In genomic region chr16:53245365-53245764, GRCm38 (mm10) we compare ENCODE assay signal across 32 mouse cellular contexts.
DNase-seq lines count a peak whose midpoint lies in the region; ATAC-seq and TF ChIP-seq lines count a peak whose summit lies in the region.
"Had no signal": no experiment of that assay in that cellular context is flagged by ENCODE, and none has a peak within 500 bp of the region (broad histone marks: within the 10 kb centered on the region; RNA-seq: fewer than 3 reads in every experiment).

No protein-coding gene starts in this region.

- no peaks in the 10 kb centered on the region for H3K9me3 ChIP-seq in forebrain, postnatal 0 days (ENCODE audit: low read length)
- no peaks in the 10 kb centered on the region for H3K9me3 ChIP-seq in forebrain, embryonic 16.5 days (ENCODE audit: control insufficient read depth, low read length)
- no peaks in the 10 kb centered on the region for H3K9me3 ChIP-seq in midbrain, postnatal 0 days (ENCODE audit: low read length)
- no peaks in the 10 kb centered on the region for H3K9me3 ChIP-seq in midbrain, embryonic 14.5 days (ENCODE audit: control insufficient read depth, low read length)
- H3K9me3 ChIP-seq in stomach, postnatal 0 days (ENCODE audit: control insufficient read depth, low read length): no peaks in the 10 kb centered on the region
- H3K9me3 ChIP-seq in hindbrain, embryonic 11.5 days (ENCODE audit: control insufficient read depth, low read length): no peaks in the 10 kb centered on the region
- H3K9me3 ChIP-seq: embryonic facial prominence, embryonic 12.5 days; heart, embryonic 10.5 days; heart, embryonic 15.5 days; hindbrain, embryonic 15.5 days; kidney, embryonic 15.5 days; limb, embryonic 12.5 days; megakaryocyte, embryonic 14.5 days; midbrain, embryonic 12.5 days; stomach, embryonic 15.5 days had no signal

- TF ChIP-seq CTCF in forebrain, postnatal 0 days (IDR thresholded peaks at IDR 0.05; ENCODE audit: low read depth): 0 out of 2 replicates have a peak, but pooled peaks have one; percentile 4
- peak; percentile 31 for TF ChIP-seq CTCF in layer of hippocampus, adult 2 months (conservative IDR thresholded peaks at IDR 0.05)
- TF ChIP-seq CTCF in midbrain, postnatal 0 days (IDR thresholded peaks at IDR 0.05): peak; percentile 40
- peak; percentile 37 for TF ChIP-seq CTCF in stomach, postnatal 0 days (IDR thresholded peaks at IDR 0.05; ENCODE audit: low read depth)

- no peak overlapping the region for H3K9ac ChIP-seq in forebrain, postnatal 0 days
- no peak overlapping the region for H3K9ac ChIP-seq in forebrain, embryonic 16.5 days (replicated peaks; ENCODE audit: low read depth, low read length)
- H3K9ac ChIP-seq in midbrain, postnatal 0 days (replicated peaks; ENCODE audit: low read length, poor library complexity, severe bottlenecking): no peak overlapping the region
- no peak overlapping the region for H3K9ac ChIP-seq in midbrain, embryonic 14.5 days (replicated peaks; ENCODE audit: low read length)
- H3K9ac ChIP-seq in stomach, postnatal 0 days (ENCODE audit: low read length): no peak overlapping the region
- H3K9ac ChIP-seq in hindbrain, embryonic 11.5 days (ENCODE audit: low read depth, low read length): no peak overlapping the region
- H3K9ac ChIP-seq: embryonic facial prominence, embryonic 12.5 days; heart, embryonic 15.5 days; hindbrain, embryonic 15.5 days; kidney, embryonic 15.5 days; limb, embryonic 12.5 days; midbrain, embryonic 12.5 days; stomach, embryonic 15.5 days had no signal

- no peaks in the 10 kb centered on the region for H3K4me1 ChIP-seq in forebrain, postnatal 0 days (ENCODE audit: insufficient read depth)
- no peaks in the 10 kb centered on the region for H3K4me1 ChIP-seq in forebrain, embryonic 16.5 days (replicated peaks; ENCODE audit: control insufficient read depth, insufficient read depth, low read length)
- H3K4me1 ChIP-seq in midbrain, postnatal 0 days (ENCODE audit: insufficient read depth, low read length): no peaks in the 10 kb centered on the region
- no peaks in the 10 kb centered on the region for H3K4me1 ChIP-seq in midbrain, embryonic 14.5 days (ENCODE audit: control insufficient read depth, insufficient read depth, low read length)
- no peaks in the 10 kb centered on the region for H3K4me1 ChIP-seq in stomach, postnatal 0 days (replicated peaks; ENCODE audit: control insufficient read depth, insufficient read depth)
- no peaks in the 10 kb centered on the region for H3K4me1 ChIP-seq in hindbrain, embryonic 11.5 days (replicated peaks; ENCODE audit: control insufficient read depth, insufficient read depth, low read length)
- H3K4me1 ChIP-seq: embryonic facial prominence, embryonic 12.5 days; heart, embryonic 10.5 days; heart, embryonic 15.5 days; hindbrain, embryonic 15.5 days; kidney, embryonic 15.5 days; limb, embryonic 12.5 days; megakaryocyte, embryonic 14.5 days; midbrain, embryonic 12.5 days; stomach, embryonic 15.5 days had no signal

- no peak overlapping the region for H3K4me2 ChIP-seq in forebrain, postnatal 0 days (ENCODE audit: low read depth)
- H3K4me2 ChIP-seq in forebrain, embryonic 16.5 days (ENCODE audit: low read length): no peak overlapping the region
- no peak overlapping the region for H3K4me2 ChIP-seq in midbrain, postnatal 0 days (ENCODE audit: low read depth, low read length, poor library complexity, severe bottlenecking)
- no peak overlapping the region for H3K4me2 ChIP-seq in midbrain, embryonic 14.5 days (ENCODE audit: low read length)
- H3K4me2 ChIP-seq in stomach, postnatal 0 days (replicated peaks; ENCODE audit: low read depth): no peak overlapping the region
- no peak overlapping the region for H3K4me2 ChIP-seq in hindbrain, embryonic 11.5 days (replicated peaks; ENCODE audit: low read depth, low read length)
- H3K4me2 ChIP-seq: embryonic facial prominence, embryonic 12.5 days; heart, embryonic 15.5 days; hindbrain, embryonic 15.5 days; kidney, embryonic 15.5 days; limb, embryonic 12.5 days; liver, embryonic 11.5 days; midbrain, embryonic 12.5 days; stomach, embryonic 15.5 days had no signal

- ATAC-seq in forebrain, postnatal 0 days: no peak
- ATAC-seq in forebrain, embryonic 16.5 days: no peak
- no peak for ATAC-seq in midbrain, postnatal 0 days (ENCODE audit: low FRiP score)
- ATAC-seq in midbrain, embryonic 14.5 days (ENCODE audit: low FRiP score, low TSS enrichment): no peak
- ATAC-seq in stomach, postnatal 0 days (ENCODE audit: low FRiP score, low TSS enrichment): no peak
- ATAC-seq in hindbrain, embryonic 11.5 days (ENCODE audit: low FRiP score): no peak
- ATAC-seq: CD4-positive, CD25-positive, alpha-beta regulatory T cell, adult 4 months; forebrain, embryonic 14.5 days; inflammation-experienced regulatory T-cells, adult 6 months had no signal

- H3K27ac ChIP-seq in forebrain, postnatal 0 days (ENCODE audit: low read depth, low read length): no peak overlapping the region
- no peak overlapping the region for H3K27ac ChIP-seq in forebrain, embryonic 16.5 days (ENCODE audit: low read length)
- H3K27ac ChIP-seq in layer of hippocampus, adult 2 months: no peak overlapping the region
- no peak overlapping the region for H3K27ac ChIP-seq in midbrain, postnatal 0 days (ENCODE audit: low read depth, low read length)
- H3K27ac ChIP-seq in midbrain, embryonic 14.5 days (replicated peaks; ENCODE audit: low read depth, low read length): no peak overlapping the region
- H3K27ac ChIP-seq in stomach, postnatal 0 days (replicated peaks): no peak overlapping the region
- H3K27ac ChIP-seq in hindbrain, embryonic 11.5 days (ENCODE audit: low read depth, low read length): no peak overlapping the region
- H3K27ac ChIP-seq: embryonic facial prominence, embryonic 12.5 days; heart, embryonic 10.5 days; heart, embryonic 15.5 days; hindbrain, embryonic 15.5 days; kidney, embryonic 15.5 days; limb, embryonic 12.5 days; midbrain, embryonic 12.5 days; stomach, embryonic 15.5 days had no signal

- no peak for TF ChIP-seq EP300 in stomach, postnatal 0 days (optimal IDR thresholded peaks at IDR 0.05)

- no peak for DNase-seq in forebrain, postnatal 0 days
- DNase-seq in layer of hippocampus, adult 2 months (ENCODE audit: low spot score in 2 of 2): no peak
- DNase-seq in layer of hippocampus, adult 18-20 months (ENCODE audit: low spot score in 2 of 2): no peak
- peak; percentile 5 for DNase-seq in midbrain, postnatal 0 days (ENCODE audit: low spot score)
- DNase-seq in midbrain, embryonic 14.5 days: no peak
- DNase-seq in stomach, postnatal 0 days (ENCODE audit: low spot score): no peak
- no peak for DNase-seq in hindbrain, embryonic 11.5 days (ENCODE audit: low spot score)
- DNase-seq: adrenal gland, postnatal 10 days; cerebellum, adult 11-12 months; cerebellum, adult 9-11 months; embryo, embryonic 11 days; gastrocnemius, postnatal 10 days; heart, postnatal 4 days; kidney, adult 11 months; lung, postnatal 4 days; retina, postnatal 1 day; right cerebral cortex, postnatal 14 days; thymus, postnatal 25 days had no signal

- WGBS in forebrain, postnatal 0 days: 86% methylated on average over 1 of the region's 1 CpGs
- 88% methylated on average over 1 of the region's 1 CpGs for WGBS in forebrain, embryonic 16.5 days
- 83% methylated on average over 1 of the region's 1 CpGs for WGBS in midbrain, postnatal 0 days
- 91% methylated on average over 1 of the region's 1 CpGs for WGBS in midbrain, embryonic 14.5 days
- WGBS in stomach, postnatal 0 days: 62% methylated on average over 1 of the region's 1 CpGs
- 82% methylated on average over 1 of the region's 1 CpGs for WGBS in hindbrain, embryonic 11.5 days

- H3K27me3 ChIP-seq in forebrain, postnatal 0 days (ENCODE audit: insufficient read depth, low read length): no peaks in the 10 kb centered on the region
- no peaks in the 10 kb centered on the region for H3K27me3 ChIP-seq in forebrain, embryonic 16.5 days (replicated peaks; ENCODE audit: control insufficient read depth, insufficient read depth, low read length)
- no peaks in the 10 kb centered on the region for H3K27me3 ChIP-seq in midbrain, postnatal 0 days (ENCODE audit: insufficient read depth, low read length)
- H3K27me3 ChIP-seq in midbrain, embryonic 14.5 days (ENCODE audit: control insufficient read depth, insufficient read depth, low read length): no peaks in the 10 kb centered on the region
- H3K27me3 ChIP-seq in stomach, postnatal 0 days (ENCODE audit: control insufficient read depth, insufficient read depth, low read length): no peaks in the 10 kb centered on the region
- no peaks in the 10 kb centered on the region for H3K27me3 ChIP-seq in hindbrain, embryonic 11.5 days (ENCODE audit: control insufficient read depth, insufficient read depth, low read length)
- H3K27me3 ChIP-seq: embryonic facial prominence, embryonic 12.5 days; heart, embryonic 15.5 days; hindbrain, embryonic 15.5 days; kidney, embryonic 15.5 days; limb, embryonic 12.5 days; megakaryocyte, embryonic 14.5 days; midbrain, embryonic 12.5 days; stomach, embryonic 15.5 days had no signal

- H3K4me3 ChIP-seq in forebrain, postnatal 0 days (ENCODE audit: low read depth, low read length): no peak overlapping the region
- no peak overlapping the region for H3K4me3 ChIP-seq in forebrain, embryonic 16.5 days (replicated peaks; ENCODE audit: low read length)
- no peak overlapping the region for H3K4me3 ChIP-seq in layer of hippocampus, adult 2 months
- no peak overlapping the region for H3K4me3 ChIP-seq in midbrain, postnatal 0 days (ENCODE audit: low read depth, low read length)
- H3K4me3 ChIP-seq in midbrain, embryonic 14.5 days (replicated peaks; ENCODE audit: low read depth, low read length): no peak overlapping the region
- no peak overlapping the region for H3K4me3 ChIP-seq in stomach, postnatal 0 days (ENCODE audit: low read depth, low read length)
- no peak overlapping the region for H3K4me3 ChIP-seq in hindbrain, embryonic 11.5 days (ENCODE audit: low read depth, low read length)
- H3K4me3 ChIP-seq: embryonic facial prominence, embryonic 12.5 days; heart, embryonic 10.5 days; heart, embryonic 15.5 days; hindbrain, embryonic 15.5 days; kidney, embryonic 15.5 days; limb, embryonic 12.5 days; megakaryocyte, embryonic 14.5 days; midbrain, embryonic 12.5 days; stomach, embryonic 15.5 days had no signal

- no peaks in the 10 kb centered on the region for H3K36me3 ChIP-seq in forebrain, postnatal 0 days (ENCODE audit: insufficient read depth)
- no peaks in the 10 kb centered on the region for H3K36me3 ChIP-seq in forebrain, embryonic 16.5 days (ENCODE audit: control insufficient read depth, insufficient read depth)
- no peaks in the 10 kb centered on the region for H3K36me3 ChIP-seq in midbrain, postnatal 0 days (ENCODE audit: insufficient read depth, low read length)
- H3K36me3 ChIP-seq in midbrain, embryonic 14.5 days (ENCODE audit: control insufficient read depth, insufficient read depth, low read length): no peaks in the 10 kb centered on the region
- H3K36me3 ChIP-seq in stomach, postnatal 0 days (ENCODE audit: control insufficient read depth, insufficient read depth, low read length): no peaks in the 10 kb centered on the region
- no peaks in the 10 kb centered on the region for H3K36me3 ChIP-seq in hindbrain, embryonic 11.5 days (ENCODE audit: control insufficient read depth, insufficient read depth, low read length)
- H3K36me3 ChIP-seq: embryonic facial prominence, embryonic 12.5 days; heart, embryonic 10.5 days; heart, embryonic 15.5 days; hindbrain, embryonic 15.5 days; kidney, embryonic 15.5 days; limb, embryonic 12.5 days; midbrain, embryonic 12.5 days; stomach, embryonic 15.5 days had no signal
